Mouse (Mus musculus) colon, adult 2 months (tissue): Measurements from ENCODE around the gene Trim9. TPM values are rescaled to one million over a fixed set of nuclear protein-coding genes. Genes with fewer than 3 reads are reported as not detected.

Experiments used
- polyA plus RNA-seq: library from polyadenylated mRNA; depleted of rRNA; stranded (reverse); fragments of >200 nt; gene quantifications from 2 replicates; pipeline ENCODE4 v1.2.3, GENCODE M21; 2012; rRNA removed

Trim9 gene
- polyA plus RNA-seq, result 0.64 and 0.65 TPM in 2 replicates

DNA sequence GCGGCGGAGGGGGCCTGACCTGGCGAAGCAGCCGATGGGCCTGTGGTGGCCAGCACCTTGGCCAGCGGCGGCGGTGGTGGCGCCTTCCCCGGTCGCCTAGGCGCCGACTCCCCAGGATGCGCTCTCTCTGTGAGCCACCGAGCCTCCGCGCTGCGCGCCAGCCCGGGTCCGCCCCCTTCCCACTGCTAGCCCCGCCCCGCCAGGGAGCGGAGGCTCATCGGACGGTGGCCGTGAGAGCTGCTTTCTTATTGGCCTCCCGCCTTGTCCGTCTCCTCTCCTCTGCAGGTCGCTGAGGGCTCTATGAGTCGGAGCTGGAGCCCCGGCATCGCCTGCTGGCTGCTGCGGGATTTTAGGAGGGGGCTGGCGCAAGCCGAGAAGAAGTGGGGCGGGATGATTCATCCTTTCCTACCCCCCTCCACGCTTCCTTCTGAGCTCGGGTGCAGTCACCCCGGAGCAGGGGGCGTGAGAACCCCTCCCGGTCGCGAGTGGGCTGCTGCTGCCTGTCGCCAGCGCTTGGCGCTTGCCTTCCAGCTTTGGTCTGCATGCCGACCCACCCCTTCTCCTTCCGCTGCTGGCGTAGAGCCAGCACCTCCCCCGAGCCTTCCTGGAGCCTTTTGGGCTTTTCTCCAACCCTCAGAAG lies at the start of gene Trim9:
Gene Trim9, minus strand, starts transcription at position 413 of the 640 bp plus-strand sequence.

DNA sequence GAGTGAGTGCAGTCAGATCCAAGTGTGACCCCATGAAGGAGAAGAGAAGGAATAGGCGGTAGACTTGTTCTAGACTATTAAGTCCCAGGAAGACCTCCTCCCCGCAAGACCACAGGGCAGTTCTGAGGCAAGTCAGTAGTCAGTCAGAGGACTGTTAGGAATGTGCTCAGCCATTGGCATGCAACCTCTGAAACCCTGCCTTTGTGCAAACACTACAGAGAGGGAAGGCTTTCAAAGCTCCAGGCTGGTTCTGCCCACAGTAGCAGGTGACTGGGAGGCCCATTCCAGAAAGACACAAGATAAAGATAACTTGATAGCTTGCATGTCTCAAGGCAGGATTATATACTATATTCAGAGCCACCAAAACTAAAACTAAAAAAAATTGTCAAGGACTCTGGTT lies 116.1 kb downstream of the Trim9 start, which contains the start of gene Pygl:
Gene Pygl, minus strand, starts transcription at position 195 of the 400 bp plus-strand sequence.

Other genes starting within 250 kb of the Trim9 start
- 3.6 and 5.7 TPM in 2 replicates for gene Nin, start 233.9 kb downstream of the Trim9 start, polyA plus RNA-seq
- not detected in 2 replicates for gene Abhd12b, start 193.5 kb downstream of the Trim9 start, polyA plus RNA-seq
- 5.3 and 6.5 TPM in 2 replicates for gene Pygl, start 116.1 kb downstream of the Trim9 start, polyA plus RNA-seq
- 4.7 and 5.0 TPM in 2 replicates for gene Tmx1, start 105.5 kb upstream of the Trim9 start, polyA plus RNA-seq